Mouse (Mus musculus) cortical plate, adult 2 months (tissue): ENCODE data around the gene Exosc3.

Experiments used
- CTCF ChIP-seq: fragments of 200-500 bp; IDR thresholded peaks from 2 replicates; pipeline ENCODE4 v1.5.1; 2011; ENCODE audit warnings: mild to moderate bottlenecking, control low read depth, low read length; ENCODE audit not compliant: insufficient read depth; ENCODE audit errors: extremely low read depth
- POLR2A ChIP-seq: fragments of 200-500 bp; IDR thresholded peaks from 2 replicates; pipeline ENCODE4 v1.6.1; 2011; ENCODE audit warnings: mild to moderate bottlenecking, low read length, control low read depth; ENCODE audit not compliant: insufficient read depth; ENCODE audit errors: extremely low read depth

- TF ChIP-seq CTCF (no peak), POLR2A (no peak)
Observed at GRCm38 (mm10) chr4:45271041-45271452, 71.5 kb downstream of the Exosc3 start.
